Mouse (Mus musculus): ENCODE data around the gene Vstm2l.

Gene Vstm2l

GRCm38 (mm10) chr2:157927815-157928214 lies 13.4 kb downstream of the Vstm2l start:
- DNase-seq (ENCODE audit: low read depth in 1 of 2, low spot score in 2 of 2), result no peak

- no peak for DNase-seq (ENCODE audit: low read depth in 1 of 2, low spot score in 2 of 2)
These were observed 18.2 kb downstream of the Vstm2l start for GRCm38 (mm10) chr2:157932655-157933054.

GRCm38 (mm10) chr2:157935444-157936171 lies 21.2 kb downstream of the Vstm2l start:
- DNase-seq (ENCODE audit: low read depth in 1 of 2, low spot score in 2 of 2), result no peak

- DNase-seq (ENCODE audit: low read depth in 1 of 2, low spot score in 2 of 2), result no peak
These were observed 22.2 kb downstream of the Vstm2l start for GRCm38 (mm10) chr2:157936676-157937075.

- DNase-seq (ENCODE audit: low read depth in 1 of 2, low spot score in 2 of 2), result no peak
These were observed 26.2 kb downstream of the Vstm2l start for GRCm38 (mm10) chr2:157940586-157941185.

- DNase-seq (ENCODE audit: low read depth in 1 of 2, low spot score in 2 of 2), result no peak
These were observed 29.2 kb downstream of the Vstm2l start for GRCm38 (mm10) chr2:157943514-157944155.

GRCm38 (mm10) chr2:157944156-157944893 lies 29.9 kb downstream of the Vstm2l start:
- DNase-seq (ENCODE audit: low read depth in 1 of 2, low spot score in 2 of 2), result no peak

- DNase-seq (ENCODE audit: low read depth in 1 of 2, low spot score in 2 of 2), result no peak
These were observed 39.5 kb downstream of the Vstm2l start for GRCm38 (mm10) chr2:157953978-157954377.

- no peak for DNase-seq (ENCODE audit: low read depth in 1 of 2, low spot score in 2 of 2)
These were observed 43.3 kb downstream of the Vstm2l start for GRCm38 (mm10) chr2:157957707-157958108.

GRCm38 (mm10) chr2:157967856-157968255 lies 53.4 kb downstream of the Vstm2l start:
- DNase-seq (ENCODE audit: low read depth in 1 of 2, low spot score in 2 of 2), result no peak

- DNase-seq (ENCODE audit: low read depth in 1 of 2, low spot score in 2 of 2), result no peak
These were observed 55.7 kb downstream of the Vstm2l start for GRCm38 (mm10) chr2:157970124-157970523.

GRCm38 (mm10) chr2:157970669-157971068 lies 56.2 kb downstream of the Vstm2l start:
- no peak for DNase-seq (ENCODE audit: low read depth in 1 of 2, low spot score in 2 of 2)

GRCm38 (mm10) chr2:157974604-157975501 lies 60.4 kb downstream of the Vstm2l start:
- DNase-seq (ENCODE audit: low read depth in 1 of 2, low spot score in 2 of 2), result no peak

- DNase-seq (ENCODE audit: low read depth in 1 of 2, low spot score in 2 of 2), result no peak
These were observed 61.1 kb downstream of the Vstm2l start for GRCm38 (mm10) chr2:157975595-157975994.

- DNase-seq (ENCODE audit: low read depth in 1 of 2, low spot score in 2 of 2), result no peak
These were observed 64.8 kb downstream of the Vstm2l start for GRCm38 (mm10) chr2:157979241-157979640.

- no peak for DNase-seq (ENCODE audit: low read depth in 1 of 2, low spot score in 2 of 2)
These were observed 68.3 kb downstream of the Vstm2l start for GRCm38 (mm10) chr2:157982727-157983126.

- no peak for DNase-seq (ENCODE audit: low read depth in 1 of 2, low spot score in 2 of 2)
These were observed 68.8 kb downstream of the Vstm2l start for GRCm38 (mm10) chr2:157983276-157983675.

GRCm38 (mm10) chr2:157985611-157986010 lies 71.2 kb downstream of the Vstm2l start:
- no peak for DNase-seq (ENCODE audit: low read depth in 1 of 2, low spot score in 2 of 2)

GRCm38 (mm10) chr2:157986235-157986634 lies 71.8 kb downstream of the Vstm2l start:
- DNase-seq (ENCODE audit: low read depth in 1 of 2, low spot score in 2 of 2), result no peak

- DNase-seq (ENCODE audit: low read depth in 1 of 2, low spot score in 2 of 2), result no peak
These were observed 74.2 kb downstream of the Vstm2l start for GRCm38 (mm10) chr2:157988416-157989190.
